Mouse (Mus musculus) MN1 (cell line): ENCODE results near the gene 6430628N08Rik.

Experiments
- DNase-seq: peaks from one replicate; pipeline ENCODE4 v3.0.0-alpha.2; 2016; ENCODE audit warnings: low spot score

The 6430628N08Rik gene

GRCm38 (mm10) chr4:115939295-115940102, 49.0 kb downstream of the 6430628N08Rik start, which contains the start of gene Dmbx1:
TSS of gene Dmbx1 (minus strand) at chr4:115939926.
- no peak for DNase-seq

- DNase-seq: no peak
These were observed 50.2 kb downstream of the 6430628N08Rik start for GRCm38 (mm10) chr4:115940681-115941080.

- no peak for DNase-seq
These were observed 50.9 kb downstream of the 6430628N08Rik start for GRCm38 (mm10) chr4:115941242-115941820.

- no peak for DNase-seq
These were observed 53.3 kb downstream of the 6430628N08Rik start for GRCm38 (mm10) chr4:115943669-115944314.
